Mouse (Mus musculus): Measurements from ENCODE around the gene St14.
"Not testable (repeated sequence)": the region's sequence is repeated elsewhere in the genome, so short reads cannot be mapped to it uniquely, and the experiment has no call there.

Gene St14

GRCm38 (mm10) chr9:31082771-31083170 is 48.9 kb downstream of the St14 start:
- no peak for DNase-seq

GRCm38 (mm10) chr9:31082054-31082666 is 49.5 kb downstream of the St14 start:
- DNase-seq, result peak; percentile 76 to 88

DNA sequence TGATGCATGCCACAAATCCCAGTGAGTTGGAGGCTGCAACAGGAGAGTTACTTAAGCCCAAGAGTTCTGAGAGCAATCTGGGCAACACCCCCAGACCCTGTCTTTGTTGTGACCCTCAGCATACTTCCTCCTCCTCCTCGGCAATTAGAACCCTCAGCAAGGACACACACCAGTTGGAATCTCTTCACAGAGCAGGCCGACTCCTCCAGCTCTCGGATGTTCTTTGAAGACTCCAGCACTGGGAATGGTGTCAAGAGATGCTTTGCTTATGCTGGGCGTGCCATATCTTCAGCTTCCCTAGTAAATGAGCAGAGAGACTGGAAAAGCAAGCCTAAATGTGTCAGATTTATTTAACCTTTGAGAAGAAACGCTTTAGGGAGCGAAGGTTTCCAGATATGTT is 50.9 kb downstream of the St14 start:
- DNase-seq, result no peak

DNA sequence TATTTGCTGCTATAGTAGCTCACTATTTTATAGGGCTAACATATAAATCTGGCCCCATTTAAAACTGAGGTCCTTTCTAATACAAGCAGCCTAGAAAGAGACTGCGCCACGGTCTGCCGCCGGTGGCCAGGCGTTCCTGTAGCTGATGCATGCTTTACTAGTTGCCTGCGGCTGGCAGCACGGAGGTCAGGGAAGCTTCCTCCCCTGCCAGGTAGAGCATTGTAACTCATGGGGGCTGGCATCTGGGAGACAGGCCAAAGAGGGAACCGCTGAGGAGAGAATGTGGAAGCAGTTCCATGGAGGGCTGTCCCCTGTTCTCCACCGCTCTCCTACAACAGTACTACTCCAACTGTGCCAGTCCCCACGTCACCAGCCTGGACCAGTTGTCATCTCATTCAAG is 56.8 kb downstream of the St14 start:
- DNase-seq, result no peak

- no peak for DNase-seq
These were observed 57.9 kb downstream of the St14 start for GRCm38 (mm10) chr9:31073797-31074196.

GRCm38 (mm10) chr9:31072256-31072655 is 59.4 kb downstream of the St14 start:
- DNase-seq, result no peak

- no peak for DNase-seq
These were observed 60.9 kb downstream of the St14 start for GRCm38 (mm10) chr9:31070706-31071105.

DNA sequence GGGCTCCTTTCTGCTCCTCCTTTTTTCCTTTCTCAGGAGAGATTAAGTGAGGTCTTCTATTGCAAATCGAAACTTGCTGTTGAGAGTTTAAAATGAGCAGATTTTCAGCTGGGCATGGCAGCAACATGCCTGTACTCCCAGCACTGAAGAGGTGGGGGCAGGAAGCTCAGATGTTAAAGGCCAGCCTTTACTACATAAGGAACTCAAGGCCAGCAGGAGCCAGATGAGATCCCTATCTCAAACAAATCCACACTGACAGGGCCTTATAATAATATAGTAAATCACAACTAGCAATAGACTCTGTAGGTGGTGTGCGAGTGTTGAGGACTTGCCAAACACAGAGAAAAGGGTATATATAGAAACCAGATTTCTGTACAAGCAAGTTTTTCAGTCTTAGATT is 72.9 kb downstream of the St14 start:
- no peak for DNase-seq

GRCm38 (mm10) chr9:31051509-31051908 is 80.1 kb downstream of the St14 start:
- DNase-seq, result not testable (repeated sequence)

- no peak for DNase-seq
These were observed 81.4 kb downstream of the St14 start for GRCm38 (mm10) chr9:31050208-31050607.
